Mouse (Mus musculus) common myeloid progenitor, adult 5-6 weeks (primary cell): ENCODE results near the gene Ang4. TPM values are rescaled to one million over a fixed set of nuclear protein-coding genes. Genes with fewer than 3 reads are reported as not detected.

Source experiments
- ATAC-seq: replicated peaks from 2 replicates; pipeline ENCODE4 v1.8.0; 2016; ENCODE audit warnings: low read depth, mild to moderate bottlenecking, moderate TSS enrichment, inconsistent platforms; ENCODE audit not compliant: poor library complexity, severe bottlenecking
- total RNA-seq: library from RNA; stranded (forward); fragments of 200-1000, 187-1606 nt; gene quantifications from 2 replicates; pipeline ENCODE4 v1.2.3, GENCODE M21; 2017

The Ang4 gene
- total RNA-seq = not detected in 2 replicates

DNA sequence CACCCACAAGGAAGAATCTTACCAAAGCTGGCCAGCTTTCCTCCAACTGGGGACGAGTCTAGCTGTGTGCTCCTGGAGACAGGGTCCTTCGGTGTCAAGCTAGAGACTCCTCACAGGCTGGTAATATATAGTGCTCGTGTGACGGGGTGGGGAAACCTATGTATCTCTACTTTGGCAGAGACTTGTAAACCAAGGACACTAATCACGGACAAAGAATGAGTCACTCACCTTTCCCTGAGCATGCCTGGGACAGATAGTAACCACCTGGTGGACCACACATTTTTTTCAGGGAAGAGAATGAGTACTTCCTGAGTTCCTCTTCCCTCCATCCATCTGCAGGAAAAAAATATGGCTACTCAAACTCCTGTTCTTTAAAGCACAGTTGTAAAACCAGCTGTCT lies at the start of gene Ang4:
Gene Ang4, minus strand, starts transcription at position 101 of the 400 bp plus-strand sequence.
- no peak for ATAC-seq

DNA sequence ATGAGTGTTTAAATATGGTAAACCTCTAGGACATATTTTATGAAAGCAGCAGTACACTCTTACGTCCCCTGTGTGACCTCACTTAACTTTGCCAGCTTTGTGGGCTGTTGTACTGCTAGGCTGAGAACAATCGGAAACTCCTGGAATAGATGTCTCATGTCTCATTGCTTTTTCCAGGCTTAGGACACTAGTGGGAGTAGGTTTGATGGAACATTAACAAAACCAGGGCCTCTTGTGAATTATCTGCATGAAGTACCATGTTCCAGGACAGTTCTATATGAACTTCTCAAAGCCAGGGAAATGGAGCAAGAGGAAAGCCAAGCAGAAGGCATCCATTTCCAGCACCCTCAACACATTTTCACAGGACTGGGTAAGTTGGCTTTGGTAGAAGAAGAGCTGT lies 26.4 kb upstream of the Ang4 start, which contains the start of gene AY358078:
Gene AY358078, plus strand, starts transcription at position 301 of the 400 bp plus-strand sequence.
- ATAC-seq = no peak

DNA sequence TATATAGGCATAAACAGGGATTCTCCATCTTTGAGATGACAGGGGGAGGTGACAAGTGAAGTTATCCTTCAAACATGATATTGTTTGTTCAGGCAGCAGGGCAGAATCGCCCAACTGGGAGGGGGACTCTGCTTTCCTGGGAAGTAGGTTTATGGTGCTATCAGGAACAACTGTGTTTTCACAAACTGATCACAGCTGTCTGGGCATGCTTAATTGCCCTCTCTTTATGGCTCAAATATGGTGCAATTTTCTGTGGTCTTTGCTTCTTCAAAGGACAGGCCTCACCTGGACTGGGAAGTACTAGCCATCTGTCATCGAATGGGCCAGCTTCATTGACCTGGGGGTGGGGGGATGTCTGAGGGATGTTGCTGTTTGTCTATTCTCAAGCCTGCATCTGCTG lies 20.7 kb upstream of the Ang4 start:
- no peak for ATAC-seq

DNA sequence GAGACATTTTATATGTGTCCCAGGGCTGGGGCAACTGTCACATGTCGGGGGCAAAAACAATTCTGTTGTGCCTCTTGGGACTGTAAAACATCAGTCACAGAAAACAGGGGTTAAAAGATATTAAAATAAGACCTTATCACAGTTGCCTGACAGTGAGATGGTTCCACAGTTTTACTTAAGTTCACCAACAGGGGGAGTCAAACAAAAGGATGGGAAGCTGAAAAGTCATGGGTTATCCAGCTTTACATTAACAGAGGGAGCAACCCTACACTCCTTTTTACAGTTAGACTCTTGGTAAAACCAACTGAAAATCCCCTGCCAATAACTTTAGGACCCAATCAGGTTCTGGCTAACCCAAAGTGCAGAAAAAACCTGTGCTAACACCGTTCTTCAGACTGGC lies 15.8 kb upstream of the Ang4 start:
- no peak for ATAC-seq

DNA sequence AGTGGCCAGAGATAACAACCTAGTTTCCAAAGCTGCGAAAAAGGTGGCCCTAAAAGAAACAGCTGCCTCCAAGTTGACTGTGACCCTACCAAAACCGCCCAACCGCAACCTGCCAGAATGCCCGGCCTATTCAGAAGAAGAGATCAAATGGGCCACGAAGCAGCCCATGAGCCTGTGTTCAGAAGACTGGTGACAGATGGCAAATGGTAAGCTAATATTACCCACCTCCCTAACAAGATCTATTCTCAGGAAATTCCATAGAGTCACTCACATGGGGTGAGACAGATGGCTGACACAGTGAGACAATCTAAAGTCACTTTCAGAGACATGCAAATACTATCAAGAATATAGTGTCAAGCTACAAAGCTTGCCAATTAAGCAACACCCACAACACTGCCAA lies 13.7 kb upstream of the Ang4 start:
- no peak for ATAC-seq

DNA sequence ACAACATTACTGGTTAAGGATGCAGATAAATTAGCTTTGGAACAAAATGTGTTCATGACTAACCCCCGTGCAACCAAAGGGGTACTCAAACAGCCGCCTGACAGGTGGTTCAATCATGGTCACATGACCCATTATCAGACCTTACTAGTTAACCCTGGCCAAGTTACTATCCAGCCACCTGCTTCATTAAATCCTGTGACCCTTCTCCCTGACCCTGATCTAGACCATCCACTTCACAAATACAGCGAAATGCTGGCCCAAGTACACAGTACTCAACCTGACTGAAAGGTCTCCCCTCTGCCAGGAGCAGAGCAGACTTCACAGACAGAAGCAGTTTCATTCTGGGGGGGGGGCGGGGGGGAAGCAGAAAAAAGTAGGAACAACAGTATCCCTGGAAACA lies 12.9 kb upstream of the Ang4 start:
- ATAC-seq = no peak

DNA sequence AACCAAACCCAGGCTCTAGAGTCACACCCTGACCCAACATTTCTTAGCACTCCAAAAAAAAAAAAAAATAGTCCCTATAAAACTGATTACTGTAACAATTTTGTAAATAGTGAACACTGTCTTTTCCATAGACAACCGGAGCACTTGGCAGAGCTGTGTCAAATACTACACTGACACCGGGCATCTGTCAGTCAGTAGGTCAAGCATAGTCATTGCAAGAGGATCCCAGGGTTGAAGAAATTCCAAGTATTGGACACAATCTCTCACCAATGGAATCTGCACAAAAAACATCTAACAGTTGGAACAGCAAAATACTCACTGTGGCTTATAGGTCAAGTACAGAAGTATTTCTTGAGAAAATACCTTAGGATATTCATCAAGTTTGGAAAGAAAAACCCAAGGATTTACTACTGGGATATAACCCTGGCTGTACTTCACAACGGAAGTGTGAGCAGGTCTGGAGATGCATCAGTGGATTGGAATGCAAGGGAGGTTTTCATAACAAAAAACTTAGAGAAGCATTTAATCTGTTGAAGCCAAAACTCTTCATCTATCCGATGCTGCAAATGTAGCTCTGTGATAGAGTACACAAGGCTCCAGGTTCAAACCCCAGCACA lies 5.6 kb upstream of the Ang4 start:
- no peak for ATAC-seq

DNA sequence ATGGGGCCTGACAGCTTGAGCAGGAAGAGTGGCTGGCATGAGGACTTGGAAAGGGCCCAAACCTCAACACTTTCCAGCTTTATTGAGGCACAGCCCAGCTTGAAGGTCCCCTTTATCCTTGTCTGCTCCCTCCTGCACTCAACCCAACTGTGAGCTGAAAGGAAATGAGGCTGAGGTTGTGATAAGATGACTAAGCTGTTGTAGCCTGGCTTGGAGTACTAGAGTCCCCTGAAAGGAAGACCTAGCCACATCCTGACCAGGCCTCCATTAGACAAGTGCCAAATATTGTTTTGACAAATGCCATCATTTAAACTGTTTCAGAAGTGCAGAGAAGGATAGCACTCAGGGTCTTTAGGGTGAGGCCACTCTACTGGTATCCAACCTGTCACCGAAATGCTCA lies 4.4 kb upstream of the Ang4 start:
- peak; percentile 86 for ATAC-seq

DNA sequence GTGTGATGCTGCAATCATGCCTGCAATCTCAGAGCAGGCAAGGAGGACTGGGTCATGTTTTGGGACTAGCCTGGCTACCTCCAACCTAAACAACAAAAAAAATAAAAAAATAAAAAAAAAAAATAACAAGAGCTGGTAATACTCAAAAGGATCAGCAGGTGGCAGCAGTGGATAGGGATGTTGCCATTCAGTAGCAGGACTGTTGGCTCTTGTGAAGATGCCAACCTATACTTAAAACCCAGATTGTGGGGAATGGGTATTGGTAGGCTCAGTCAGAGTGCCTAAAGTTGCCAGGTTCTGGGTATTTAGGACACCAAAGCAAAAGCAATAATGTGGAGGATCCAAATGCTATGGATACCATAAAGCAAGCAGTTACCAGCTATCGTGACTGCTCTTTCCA lies 2.0 kb downstream of the Ang4 start:
- peak; percentile 82 for ATAC-seq

DNA sequence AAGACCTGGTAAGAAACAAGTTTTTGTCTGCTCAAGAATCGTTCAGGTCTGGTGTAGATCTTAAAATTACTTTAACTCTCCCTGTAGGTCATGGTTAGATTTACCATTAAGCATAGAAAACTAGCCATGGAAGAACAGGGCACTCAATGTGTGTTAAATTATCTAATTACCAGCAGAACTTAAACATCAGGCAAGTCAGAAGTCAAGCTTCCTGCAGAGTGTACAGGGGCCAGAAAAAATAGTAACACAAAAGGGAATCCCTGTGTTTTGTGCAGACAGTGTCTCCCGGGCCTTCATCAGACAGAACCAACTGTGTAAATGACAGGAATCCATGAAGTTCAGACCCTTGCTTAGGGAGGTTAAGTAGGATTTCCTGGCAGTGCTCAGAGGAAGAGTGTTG lies 17.4 kb downstream of the Ang4 start:
- ATAC-seq = no peak

DNA sequence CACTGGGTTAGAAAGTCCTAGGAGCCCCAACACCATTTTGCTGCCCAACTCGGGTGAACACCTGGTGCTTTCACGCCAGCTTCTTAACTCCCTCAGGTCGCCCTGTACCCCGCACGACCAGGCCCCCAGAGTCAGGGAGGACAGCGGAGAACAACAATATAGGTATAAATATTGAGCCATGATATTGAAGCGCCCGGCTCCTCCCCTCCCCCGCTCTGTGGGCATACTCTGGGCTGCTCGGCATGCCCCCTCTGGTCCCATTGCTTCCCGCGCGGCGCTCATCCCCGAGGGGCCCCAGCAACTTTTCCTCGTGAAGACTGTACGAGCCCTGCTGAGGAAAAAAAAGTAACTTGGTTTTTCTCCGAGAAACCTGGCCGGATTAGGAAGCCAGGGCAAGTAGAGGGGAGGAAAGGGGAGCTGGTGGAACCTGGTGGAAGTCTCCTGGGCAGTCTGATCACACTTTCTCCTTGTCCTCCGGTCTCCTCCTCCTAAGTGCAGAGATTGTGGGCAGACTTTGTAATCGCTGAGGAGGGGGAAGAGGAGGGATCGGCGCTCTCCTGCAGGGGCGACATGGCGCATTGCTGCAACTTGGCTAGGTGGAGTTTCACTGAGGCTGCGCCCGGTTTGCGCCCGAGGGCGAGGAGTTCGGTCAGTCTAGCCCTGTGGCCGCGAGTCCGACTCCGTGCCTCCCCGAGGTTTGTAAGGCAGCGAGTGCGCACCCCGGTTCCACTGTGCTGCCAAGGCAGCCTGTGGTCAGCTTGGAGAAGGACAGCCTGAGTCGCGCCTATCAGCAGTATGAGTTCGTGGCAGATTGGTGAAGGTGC lies 32.8 kb downstream of the Ang4 start:
- peak; percentile 54 for ATAC-seq

DNA sequence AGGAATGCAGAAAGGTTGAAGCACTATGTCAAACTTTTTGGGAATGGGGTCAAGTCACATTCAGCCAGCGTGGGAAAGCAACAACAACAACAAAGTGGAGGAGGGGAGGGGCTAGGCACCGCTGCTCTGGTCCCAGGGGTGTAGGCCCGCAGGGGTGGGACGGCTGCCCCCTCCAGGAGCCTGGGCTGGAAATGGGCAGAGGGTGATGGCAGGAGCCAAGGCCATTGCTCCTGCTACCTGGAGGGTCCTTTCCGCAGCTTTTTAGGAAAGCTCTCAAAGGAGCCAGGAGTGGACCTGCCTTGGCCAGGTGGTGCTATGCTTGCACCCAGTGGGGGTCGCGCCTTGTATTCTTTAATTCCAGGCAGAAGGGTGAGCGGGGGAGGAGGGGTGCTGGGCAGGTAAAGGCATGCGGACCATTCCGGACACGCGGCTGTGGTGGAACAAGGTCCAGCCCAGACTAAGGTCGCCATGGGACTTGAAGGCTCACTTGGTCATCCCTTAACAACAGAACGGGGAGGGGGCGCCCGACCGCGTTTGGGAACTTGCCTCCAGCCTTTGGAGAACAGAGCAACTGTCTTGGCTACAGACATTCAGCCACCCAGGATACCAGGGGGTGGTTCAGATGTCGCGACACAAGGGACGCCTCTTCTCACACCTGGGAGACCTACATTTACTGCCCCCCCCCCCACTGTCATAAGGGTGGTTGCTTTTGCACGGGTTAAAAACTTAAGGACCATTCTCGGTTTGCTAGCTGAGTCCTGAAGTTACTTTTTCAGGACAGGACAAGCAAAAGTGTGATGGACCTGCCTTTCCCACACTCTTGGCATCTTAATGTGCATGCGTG lies 34.0 kb downstream of the Ang4 start:
- no peak; the same call in 1 of the 2 replicates for ATAC-seq

DNA sequence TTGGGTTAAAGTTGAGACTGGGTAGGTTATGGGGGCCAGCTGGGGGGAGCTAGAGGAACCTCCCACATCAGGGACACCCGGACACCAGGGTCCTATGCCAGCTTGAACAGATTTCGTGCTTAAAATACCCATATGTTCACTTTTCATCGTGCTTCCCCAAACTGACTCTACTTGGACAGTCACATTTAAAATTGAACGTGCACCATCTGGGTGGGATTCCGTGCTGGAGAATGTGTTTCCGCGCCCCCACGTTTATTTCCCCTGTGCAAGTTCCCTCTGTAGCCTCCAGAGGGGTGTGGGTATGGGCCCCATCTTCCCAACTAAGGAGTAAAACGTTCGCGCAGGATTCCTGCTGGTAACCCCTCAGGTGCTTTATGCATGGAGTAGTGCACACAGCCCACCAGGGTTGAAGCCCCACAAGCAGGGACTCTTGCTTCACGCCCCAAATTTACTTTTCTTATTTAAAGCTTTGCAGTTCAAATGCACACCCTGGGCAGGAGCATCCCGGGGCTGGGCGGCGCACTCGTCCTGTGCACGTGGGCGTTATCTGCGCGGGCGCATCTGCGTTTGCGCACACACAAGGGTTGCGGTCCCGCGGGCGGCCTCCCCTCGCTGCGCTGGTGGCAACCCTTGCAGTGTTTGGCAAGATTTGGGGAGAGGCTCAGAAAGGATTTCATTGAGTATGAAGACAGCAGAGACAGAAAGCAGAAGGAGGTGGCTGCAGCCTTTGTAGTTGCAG lies 34.8 kb downstream of the Ang4 start:
- peak; percentile 78 for ATAC-seq

DNA sequence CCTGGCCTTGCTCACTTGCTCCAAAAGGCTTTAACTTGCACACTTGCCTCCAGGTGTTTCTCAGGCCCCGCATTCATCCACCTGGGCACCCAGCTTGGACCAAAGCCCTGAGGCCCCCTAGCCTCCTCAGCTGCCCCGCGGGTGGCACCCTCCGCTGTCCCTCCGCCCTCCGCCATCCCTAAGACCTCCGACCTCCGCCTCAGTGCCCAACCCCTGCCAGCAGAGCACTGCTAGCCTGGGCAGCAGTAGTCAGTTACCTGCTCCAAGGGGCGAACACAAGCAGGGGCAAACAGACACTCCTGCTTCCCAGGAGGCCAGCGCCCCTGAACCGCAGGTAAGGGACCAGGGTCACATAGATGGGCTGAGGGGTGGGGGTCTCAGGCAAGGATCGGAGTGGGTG lies 35.4 kb downstream of the Ang4 start:
- no peak for ATAC-seq

DNA sequence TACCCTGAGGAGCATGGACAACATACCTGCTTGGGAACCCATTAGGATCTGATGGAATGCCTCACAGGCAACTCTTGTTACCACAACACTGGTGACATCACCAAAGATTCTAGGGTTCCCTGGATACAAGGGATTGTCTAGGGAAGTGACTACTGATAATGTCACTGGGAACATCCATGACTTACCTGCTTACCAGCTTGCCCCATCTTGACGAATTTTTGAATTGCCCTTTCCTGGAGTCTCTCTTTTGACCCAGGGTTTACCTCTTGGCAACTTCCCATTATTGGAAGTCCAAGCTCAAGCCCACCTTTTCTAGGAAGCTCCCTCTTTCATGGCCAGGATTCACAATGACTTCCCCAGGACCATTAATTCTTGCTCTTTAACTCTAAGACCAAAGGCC lies 56.3 kb downstream of the Ang4 start, which contains the start of gene Gm5800:
Gene Gm5800, minus strand, starts transcription at position 101 of the 400 bp plus-strand sequence.
- ATAC-seq = no peak

Other genes starting within 250 kb of the Ang4 start
- not detected in 2 replicates for gene Gm5622, start 220.8 kb downstream of the Ang4 start, total RNA-seq
- not detected in 2 replicates for gene Gm17175, start 199.5 kb downstream of the Ang4 start, total RNA-seq
- not detected in 2 replicates for gene Gm17174, start 181.5 kb downstream of the Ang4 start, total RNA-seq
- not detected in 2 replicates for gene Gm17078, start 162.3 kb downstream of the Ang4 start, total RNA-seq
- not detected in 2 replicates for gene Gm4181, start 137.9 kb downstream of the Ang4 start, total RNA-seq
- gene Gm17079, start 78.1 kb downstream of the Ang4 start, total RNA-seq = not detected in 2 replicates
- not detected in 2 replicates for gene Gm5800, start 56.4 kb downstream of the Ang4 start, total RNA-seq
- gene AY358078, start 26.5 kb upstream of the Ang4 start, total RNA-seq = not detected in 2 replicates
- gene Ear6, start 80.1 kb upstream of the Ang4 start, total RNA-seq = 0.55 and 3.3 TPM in 2 replicates
- 6.7 and 11.5 TPM in 2 replicates for gene Mettl17, start 111.3 kb upstream of the Ang4 start, total RNA-seq
- 0.49 TPM in 1 of 2 replicates, not detected in the other for gene Slc39a2, start 119.3 kb upstream of the Ang4 start, total RNA-seq
- gene Ndrg2, start 140.6 kb upstream of the Ang4 start, total RNA-seq = 2.8 and 14.6 TPM in 2 replicates
- gene Tppp2, start 144.8 kb upstream of the Ang4 start, total RNA-seq = not detected in 2 replicates
- not detected in 2 replicates for gene Rnase13, start 149.2 kb upstream of the Ang4 start, total RNA-seq
- gene Arhgef40, start 211.1 kb upstream of the Ang4 start, total RNA-seq = 27.5 and 32.4 TPM in 2 replicates
- gene Tmem253, start 242.1 kb upstream of the Ang4 start, total RNA-seq = not detected in 2 replicates
- 9.8 and 14.0 TPM in 2 replicates for gene Zfp219, start 247.1 kb upstream of the Ang4 start, total RNA-seq